Mouse (Mus musculus): ENCODE data around the gene Ptpn3. TPM values are rescaled to one million over a fixed set of nuclear protein-coding genes. Genes with fewer than 3 reads are reported as not detected.

Ptpn3 gene
- total and polyA plus RNA-seq, 3 experiments, result 4.7 to 8.4 TPM; not detected in 1

GRCm38 (mm10) chr4:57294971-57295656 is 6.5 kb downstream of the Ptpn3 start:
- H3K4me1 ChIP-seq (ENCODE audit: control insufficient read depth in 1 of 2, insufficient read depth in 2 of 2, low read length in 2 of 2), result peaks cover 0 to 11% of the 10 kb centered on the region in 2 experiments; a peak in 2 of 4 replicates
- H3K4me3 ChIP-seq (ENCODE audit: control insufficient read depth in 1 of 2, insufficient read depth in 1 of 2, low read depth in 2 of 2, low read length in 2 of 2), result no peak overlapping the region

GRCm38 (mm10) chr4:57292670-57293069 is 9.0 kb downstream of the Ptpn3 start:
- DNase-seq (ENCODE audit: low read depth, low spot score), result no peak
- no peaks in the 10 kb centered on the region; the same call in 1 of the 2 replicates for H3K79me2 ChIP-seq (ENCODE audit: control insufficient read depth, insufficient read depth, low read length, poor library complexity)
- H3K4me3 ChIP-seq (ENCODE audit: control insufficient read depth in 1 of 2, insufficient read depth in 1 of 2, low read depth in 2 of 2, low read length in 2 of 2), result no peak overlapping the region
- H3K27ac ChIP-seq (ENCODE audit: control insufficient read depth, low read depth, low read length), result no peak overlapping the region
- peaks cover 0 to 5% of the 10 kb centered on the region in 2 experiments; a peak in 2 of 4 replicates for H3K36me3 ChIP-seq (ENCODE audit: control insufficient read depth in 1 of 2, insufficient read depth in 2 of 2, low read length in 2 of 2)
- H3K9ac ChIP-seq (ENCODE audit: control insufficient read depth, low read depth, low read length, poor library complexity, severe bottlenecking), result no peak overlapping the region
- H3K9me3 ChIP-seq (replicated peaks; ENCODE audit: insufficient read depth, low read length), result no peaks in the 10 kb centered on the region
- peaks cover 2 to 15% of the 10 kb centered on the region in 2 experiments; a peak in 2 of 4 replicates for H3K4me1 ChIP-seq (ENCODE audit: control insufficient read depth in 1 of 2, insufficient read depth in 2 of 2, low read length in 2 of 2)
- H3K27me3 ChIP-seq (ENCODE audit: control insufficient read depth in 1 of 2, insufficient read depth in 2 of 2, low read length in 2 of 2), result no peaks in the 10 kb centered on the region
- TF ChIP-seq MAX (IDR thresholded peaks at IDR 0.05; ENCODE audit: low read length) (no peak), E2F4 (IDR thresholded peaks at IDR 0.05; ENCODE audit: borderline replicate concordance, low read depth, low read length) (no peak), CTCF (IDR thresholded peaks at IDR 0.05 in 2 of 3, conservative IDR thresholded peaks at IDR 0.05 in 1 of 3; ENCODE audit: control insufficient read depth in 1 of 3, insufficient read depth in 1 of 3, low read depth in 2 of 3, low read length in 3 of 3, poor library complexity in 1 of 3, severe bottlenecking in 1 of 3) (no peak), GABPA (IDR thresholded peaks at IDR 0.05; ENCODE audit: low read depth, low read length) (no peak), GATA1 (IDR thresholded peaks at IDR 0.05; ENCODE audit: low read depth, low read length) (no peak)

More at GRCm38 (mm10) chr4:57294971-57295656, 6.5 kb downstream of the Ptpn3 start:
- no peak overlapping the region for H3K27ac ChIP-seq (ENCODE audit: control insufficient read depth, low read depth, low read length)
- H3K27me3 ChIP-seq (ENCODE audit: control insufficient read depth in 1 of 2, insufficient read depth in 2 of 2, low read length in 2 of 2), result no peaks in the 10 kb centered on the region
- H3K9ac ChIP-seq (ENCODE audit: control insufficient read depth, low read depth, low read length, poor library complexity, severe bottlenecking), result no peak overlapping the region; the same call in 1 of the 2 replicates
- TF ChIP-seq UBTF (IDR thresholded peaks at IDR 0.05; ENCODE audit: borderline replicate concordance, insufficient read depth, low read depth, low read length), result no peak
- TF ChIP-seq MAX (IDR thresholded peaks at IDR 0.05; ENCODE audit: low read length), result peak; percentile 36; the same call in 1 of the 2 replicates
- TF ChIP-seq CHD2 (IDR thresholded peaks at IDR 0.05; ENCODE audit: low read length), result no peak
- no peak for TF ChIP-seq TCF12 (IDR thresholded peaks at IDR 0.05; ENCODE audit: low read depth, low read length)
- TF ChIP-seq ZNF384 (IDR thresholded peaks at IDR 0.05; ENCODE audit: low read depth, low read length), result no peak
- TF ChIP-seq EP300 (IDR thresholded peaks at IDR 0.05; ENCODE audit: low read depth in 1 of 2, low read length in 2 of 2), result peak in 1 of 2 experiments; percentile 19; a peak in 1 of 4 replicates
- TF ChIP-seq TAL1 (IDR thresholded peaks at IDR 0.05; ENCODE audit: low read length), result no peak
- TF ChIP-seq E2F4 (IDR thresholded peaks at IDR 0.05; ENCODE audit: borderline replicate concordance, low read depth, low read length), result no peak
- TF ChIP-seq KAT2A (conservative IDR thresholded peaks at IDR 0.05; ENCODE audit: low read depth, low read length), result no peak
- TF ChIP-seq ZKSCAN1 (IDR thresholded peaks at IDR 0.05; ENCODE audit: low read depth, low read length), result no peak
- H3K9me3 ChIP-seq (replicated peaks; ENCODE audit: insufficient read depth, low read length), result no peaks in the 10 kb centered on the region
- DNase-seq (ENCODE audit: low read depth, low spot score), result peak; percentile 52
- peaks cover 2% of the 10 kb centered on the region; the same call in 1 of the 2 replicates for H3K79me2 ChIP-seq (ENCODE audit: control insufficient read depth, insufficient read depth, low read length, poor library complexity)
- no peaks in the 10 kb centered on the region for H3K36me3 ChIP-seq (ENCODE audit: control insufficient read depth in 1 of 2, insufficient read depth in 2 of 2, low read length in 2 of 2)
